Mouse (Mus musculus): Measurements from ENCODE around the gene Bpifa6.
"Not testable (repeated sequence)": the region's sequence is repeated elsewhere in the genome, so short reads cannot be mapped to it uniquely, and the experiment has no call there.

The Bpifa6 gene

GRCm38 (mm10) chr2:153974582-153974981, at the start of gene Bpifa6:
Gene Bpifa6, plus strand, starts transcription at chr2:153974945.
- no peak for DNase-seq (ENCODE audit: low read depth, low spot score)

- DNase-seq (ENCODE audit: low read depth, low spot score): no peak
These were observed 44.8 kb upstream of the Bpifa6 start for GRCm38 (mm10) chr2:153929871-153930413.

- peak; percentile 45 for DNase-seq (ENCODE audit: low read depth, low spot score)
These were observed 43.6 kb upstream of the Bpifa6 start for GRCm38 (mm10) chr2:153931125-153931524.

GRCm38 (mm10) chr2:153933311-153933710, 41.4 kb upstream of the Bpifa6 start:
- DNase-seq (ENCODE audit: low read depth, low spot score): no peak

GRCm38 (mm10) chr2:153935348-153935747, 39.4 kb upstream of the Bpifa6 start:
- DNase-seq (ENCODE audit: low read depth, low spot score): no peak

GRCm38 (mm10) chr2:153937843-153938242, 36.9 kb upstream of the Bpifa6 start, which contains the start of gene Bpifb4:
Gene Bpifb4, plus strand, starts transcription at chr2:153938212.
- no peak for DNase-seq (ENCODE audit: low read depth, low spot score)

GRCm38 (mm10) chr2:153943537-153943936, 31.2 kb upstream of the Bpifa6 start:
- no peak for DNase-seq (ENCODE audit: low read depth, low spot score)

GRCm38 (mm10) chr2:153944567-153944966, 30.2 kb upstream of the Bpifa6 start:
- no peak for DNase-seq (ENCODE audit: low read depth, low spot score)

- DNase-seq (ENCODE audit: low read depth, low spot score): peak; percentile 16
These were observed 21.8 kb upstream of the Bpifa6 start for GRCm38 (mm10) chr2:153952897-153953296.

- no peak for DNase-seq (ENCODE audit: low read depth, low spot score)
These were observed 20.9 kb upstream of the Bpifa6 start for GRCm38 (mm10) chr2:153953836-153954235.

- DNase-seq (ENCODE audit: low read depth, low spot score): no peak
These were observed 11.9 kb upstream of the Bpifa6 start for GRCm38 (mm10) chr2:153962821-153963331.

GRCm38 (mm10) chr2:153963334-153963733, 11.4 kb upstream of the Bpifa6 start:
- no peak for DNase-seq (ENCODE audit: low read depth, low spot score)

GRCm38 (mm10) chr2:153970221-153970620, 4.5 kb upstream of the Bpifa6 start:
- DNase-seq (ENCODE audit: low read depth, low spot score): no peak

GRCm38 (mm10) chr2:153995770-153996169, 21.0 kb downstream of the Bpifa6 start:
- peak; percentile 2 for DNase-seq (ENCODE audit: low read depth, low spot score)

GRCm38 (mm10) chr2:154000501-154000900, 25.8 kb downstream of the Bpifa6 start:
- no peak for DNase-seq (ENCODE audit: low read depth, low spot score)

GRCm38 (mm10) chr2:154001056-154001455, 26.3 kb downstream of the Bpifa6 start:
- no peak for DNase-seq (ENCODE audit: low read depth, low spot score)

GRCm38 (mm10) chr2:154004456-154004855, 29.7 kb downstream of the Bpifa6 start:
- DNase-seq (ENCODE audit: low read depth, low spot score): no peak

GRCm38 (mm10) chr2:154005094-154005493, 30.3 kb downstream of the Bpifa6 start:
- DNase-seq (ENCODE audit: low read depth, low spot score): no peak

GRCm38 (mm10) chr2:154005734-154006133, 31.0 kb downstream of the Bpifa6 start:
- no peak for DNase-seq (ENCODE audit: low read depth, low spot score)

- DNase-seq (ENCODE audit: low read depth, low spot score): no peak
These were observed 31.6 kb downstream of the Bpifa6 start for GRCm38 (mm10) chr2:154006331-154006730.

- DNase-seq (ENCODE audit: low read depth, low spot score): no peak
These were observed 32.6 kb downstream of the Bpifa6 start for GRCm38 (mm10) chr2:154007381-154007780.

- no peak for DNase-seq (ENCODE audit: low read depth, low spot score)
These were observed 33.2 kb downstream of the Bpifa6 start, which contains the start of gene Bpifa2 for GRCm38 (mm10) chr2:154007965-154008364. Gene Bpifa2, plus strand, starts transcription at chr2:154008265.

- no peak for DNase-seq (ENCODE audit: low read depth, low spot score)
These were observed 43.2 kb downstream of the Bpifa6 start for GRCm38 (mm10) chr2:154017990-154018389.

GRCm38 (mm10) chr2:154024676-154025075, 49.9 kb downstream of the Bpifa6 start:
- DNase-seq (ENCODE audit: low read depth, low spot score): not testable (repeated sequence)
